Mouse (Mus musculus): ENCODE measurements at regions not wholly inside any gene's neighbourhood (a gene's known extent, or its start where the extent isn't known, plus 50 kb on each side); places are given as distances from the start of the nearest gene placed in this dataset.

GRCm38 (mm10) chr9:61707296-61707695, 207.0 kb downstream of the Rplp1 start:
- DNase-seq (ENCODE audit: low read depth), result no peak

- no peak for DNase-seq (ENCODE audit: low read depth)
Observed at GRCm38 (mm10) chr9:61706263-61706755, 208.0 kb downstream of the Rplp1 start.

GRCm38 (mm10) chr9:61705586-61706233, 208.6 kb downstream of the Rplp1 start:
- DNase-seq (ENCODE audit: low read depth), result peak; percentile 72

GRCm38 (mm10) chr9:61703301-61703700, 211.0 kb downstream of the Rplp1 start:
- no peak for DNase-seq (ENCODE audit: low read depth)

- peak; percentile 94 for DNase-seq (ENCODE audit: low read depth)
Observed at GRCm38 (mm10) chr9:61702280-61702966, 211.9 kb downstream of the Rplp1 start.

- peak; percentile 42 for DNase-seq (ENCODE audit: low read depth)
Observed at GRCm38 (mm10) chr9:61700576-61700975, 213.8 kb downstream of the Rplp1 start.

GRCm38 (mm10) chr9:61699618-61700017, 214.7 kb downstream of the Rplp1 start:
- no peak for DNase-seq (ENCODE audit: low read depth)

- peak; percentile 75 for DNase-seq (ENCODE audit: low read depth)
Observed at GRCm38 (mm10) chr9:61697959-61698358, 216.4 kb downstream of the Rplp1 start.

- DNase-seq (ENCODE audit: low read depth), result no peak
Observed at GRCm38 (mm10) chr9:61696831-61697230, 217.5 kb downstream of the Rplp1 start.

GRCm38 (mm10) chr9:61695821-61696220, 218.5 kb downstream of the Rplp1 start:
- DNase-seq (ENCODE audit: low read depth), result no peak

GRCm38 (mm10) chr9:61695381-61695791, 219.0 kb downstream of the Rplp1 start:
- DNase-seq (ENCODE audit: low read depth), result peak; percentile 75

- DNase-seq (ENCODE audit: low read depth), result no peak
Observed at GRCm38 (mm10) chr9:61694206-61694605, 220.1 kb downstream of the Rplp1 start.

GRCm38 (mm10) chr9:61690786-61691185, 223.6 kb downstream of the Rplp1 start:
- no peak for DNase-seq (ENCODE audit: low read depth)

- no peak for DNase-seq (ENCODE audit: low read depth)
Observed at GRCm38 (mm10) chr9:61689939-61690338, 224.4 kb downstream of the Rplp1 start.

GRCm38 (mm10) chr9:61689516-61689915, 224.8 kb downstream of the Rplp1 start:
- DNase-seq (ENCODE audit: low read depth), result no peak

GRCm38 (mm10) chr9:61683557-61683956, 230.8 kb downstream of the Rplp1 start:
- DNase-seq (ENCODE audit: low read depth), result no peak

GRCm38 (mm10) chr9:61682744-61683259, 231.5 kb downstream of the Rplp1 start:
- no peak for DNase-seq (ENCODE audit: low read depth)

- DNase-seq (ENCODE audit: low read depth), result no peak
Observed at GRCm38 (mm10) chr9:61682316-61682715, 232.0 kb downstream of the Rplp1 start.

- no peak for DNase-seq (ENCODE audit: low read depth)
Observed at GRCm38 (mm10) chr9:61681406-61681805, 232.9 kb downstream of the Rplp1 start.

- DNase-seq (ENCODE audit: low read depth), result peak; percentile 88
Observed at GRCm38 (mm10) chr9:61680911-61681311, 233.4 kb downstream of the Rplp1 start.

- DNase-seq (ENCODE audit: low read depth), result peak; percentile 92
Observed at GRCm38 (mm10) chr9:61679686-61680085, 234.7 kb downstream of the Rplp1 start.

GRCm38 (mm10) chr9:61677603-61678002, 236.7 kb downstream of the Rplp1 start:
- no peak for DNase-seq (ENCODE audit: low read depth)

GRCm38 (mm10) chr9:61677037-61677436, 237.3 kb downstream of the Rplp1 start:
- no peak for DNase-seq (ENCODE audit: low read depth)

All from 416B (cell line).